Mouse (Mus musculus): ENCODE results near the gene Dchs1. TPM values are rescaled to one million over a fixed set of nuclear protein-coding genes. Genes with fewer than 3 reads are reported as not detected.

The Dchs1 gene
- polyA plus RNA-seq, 1 experiment from 2014 or later, result 17.7 TPM

GRCm38 (mm10) chr7:105715366-105715765 is 72.1 kb downstream of the Dchs1 start:
- no peak overlapping the region for H3K4me3 ChIP-seq (ENCODE audit: low read depth, low read length)
- no peaks in the 10 kb centered on the region for H3K36me3 ChIP-seq (ENCODE audit: control insufficient read depth, insufficient read depth, low read length)
- H3K4me2 ChIP-seq (replicated peaks; ENCODE audit: low read depth, low read length), result no peak overlapping the region
- WGBS, result 62% methylated on average over 3 of the region's 3 CpGs
- ATAC-seq (ENCODE audit: low FRiP score), result no peak
- H3K4me1 ChIP-seq (replicated peaks; ENCODE audit: control insufficient read depth, insufficient read depth, low read length), result no peaks in the 10 kb centered on the region
- no peaks in the 10 kb centered on the region for H3K9me3 ChIP-seq (ENCODE audit: control insufficient read depth, low read length)
- no peak overlapping the region for H3K9ac ChIP-seq (ENCODE audit: low read depth, low read length)
- H3K27me3 ChIP-seq (ENCODE audit: control insufficient read depth, insufficient read depth, low read length), result no peaks in the 10 kb centered on the region
- DNase-seq (ENCODE audit: low spot score), result no peak
- no peak overlapping the region for H3K27ac ChIP-seq (ENCODE audit: low read depth, low read length)

GRCm38 (mm10) chr7:105708733-105709132 is 78.7 kb downstream of the Dchs1 start:
- Histone ChIP-seq H3K9ac (ENCODE audit: low read depth, low read length) (no peak overlapping the region), H3K27ac (ENCODE audit: low read depth, low read length) (no peak overlapping the region), H3K36me3 (ENCODE audit: control insufficient read depth, insufficient read depth, low read length) (no peaks in the 10 kb centered on the region), H3K27me3 (ENCODE audit: control insufficient read depth, insufficient read depth, low read length) (no peaks in the 10 kb centered on the region), H3K9me3 (ENCODE audit: control insufficient read depth, low read length) (no peaks in the 10 kb centered on the region), H3K4me3 (ENCODE audit: low read depth, low read length) (no peak overlapping the region), H3K4me1 (replicated peaks; ENCODE audit: control insufficient read depth, insufficient read depth, low read length) (no peaks in the 10 kb centered on the region), H3K4me2 (replicated peaks; ENCODE audit: low read depth, low read length) (no peak overlapping the region)
- ATAC-seq (ENCODE audit: low FRiP score) (no peak), DNase-seq (ENCODE audit: low spot score) (no peak)
- WGBS, result 95% methylated on average over 5 of the region's 5 CpGs

GRCm38 (mm10) chr7:105703816-105704215 is 83.6 kb downstream of the Dchs1 start:
- ATAC-seq (ENCODE audit: low FRiP score), result no peak
- Histone ChIP-seq H3K9me3 (ENCODE audit: control insufficient read depth, low read length) (no peaks in the 10 kb centered on the region), H3K27me3 (ENCODE audit: control insufficient read depth, insufficient read depth, low read length) (no peaks in the 10 kb centered on the region), H3K36me3 (ENCODE audit: control insufficient read depth, insufficient read depth, low read length) (no peaks in the 10 kb centered on the region), H3K4me2 (replicated peaks; ENCODE audit: low read depth, low read length) (no peak overlapping the region), H3K9ac (ENCODE audit: low read depth, low read length) (no peak overlapping the region), H3K4me1 (replicated peaks; ENCODE audit: control insufficient read depth, insufficient read depth, low read length) (no peaks in the 10 kb centered on the region), H3K27ac (ENCODE audit: low read depth, low read length) (no peak overlapping the region), H3K4me3 (ENCODE audit: low read depth, low read length) (no peak overlapping the region)
- DNase-seq (ENCODE audit: low spot score), result no peak
- 84% methylated on average over 4 of the region's 4 CpGs for WGBS

DNA sequence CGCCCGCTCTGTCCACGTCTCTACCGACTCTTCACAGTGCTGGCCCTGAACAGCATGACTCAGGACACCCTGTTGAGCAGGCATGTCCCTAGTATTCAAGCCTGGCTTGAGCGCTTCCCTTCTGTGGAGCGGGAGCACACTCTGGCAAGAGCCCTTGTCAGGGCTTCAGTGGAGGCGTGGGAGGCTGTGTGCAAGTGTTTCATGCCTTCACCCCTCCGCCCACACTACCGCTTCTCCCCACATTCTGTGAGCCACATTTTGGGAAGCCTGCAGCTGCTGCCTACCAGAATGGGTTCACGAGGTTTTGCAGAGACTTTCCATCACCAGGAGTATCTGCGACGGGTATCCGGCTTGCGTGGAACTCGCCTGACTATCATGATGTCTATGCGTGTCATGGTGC is 84.3 kb downstream of the Dchs1 start:
- WGBS, result 81% methylated on average over 16 of the region's 16 CpGs
- no peak overlapping the region for H3K4me2 ChIP-seq (replicated peaks; ENCODE audit: low read depth, low read length)
- no peak for DNase-seq (ENCODE audit: low spot score)
- no peak overlapping the region for H3K9ac ChIP-seq (ENCODE audit: low read depth, low read length)
- ATAC-seq (ENCODE audit: low FRiP score), result no peak
- no peak overlapping the region for H3K27ac ChIP-seq (ENCODE audit: low read depth, low read length)
- no peaks in the 10 kb centered on the region for H3K36me3 ChIP-seq (ENCODE audit: control insufficient read depth, insufficient read depth, low read length)
- no peaks in the 10 kb centered on the region for H3K4me1 ChIP-seq (replicated peaks; ENCODE audit: control insufficient read depth, insufficient read depth, low read length)
- no peaks in the 10 kb centered on the region for H3K27me3 ChIP-seq (ENCODE audit: control insufficient read depth, insufficient read depth, low read length)
- no peak overlapping the region for H3K4me3 ChIP-seq (ENCODE audit: low read depth, low read length)
- H3K9me3 ChIP-seq (ENCODE audit: control insufficient read depth, low read length), result no peaks in the 10 kb centered on the region

Other genes starting within 250 kb of the Dchs1 start
- gene Smpd1, start 233.3 kb downstream of the Dchs1 start, polyA plus RNA-seq (2014; fragmentation: Nextera tagmentation; extraction: Ambion mirVana), result 51.2 and 52.5 TPM in 2 replicates
- gene Apbb1, start 206.0 kb downstream of the Dchs1 start, polyA plus RNA-seq (2014; fragmentation: Nextera tagmentation; extraction: Ambion mirVana), result 94.6 and 112 TPM in 2 replicates
- gene Hpx, start 187.5 kb downstream of the Dchs1 start, polyA plus RNA-seq (2014; fragmentation: Nextera tagmentation; extraction: Ambion mirVana), result not detected in 2 replicates
- gene Trim3, start 154.1 kb downstream of the Dchs1 start, polyA plus RNA-seq (2014; fragmentation: Nextera tagmentation; extraction: Ambion mirVana), result 31.2 and 34.3 TPM in 2 replicates
- gene Timm10b, start 147.6 kb downstream of the Dchs1 start, polyA plus RNA-seq (2014; fragmentation: Nextera tagmentation; extraction: Ambion mirVana), result 146 and 148 TPM in 2 replicates
- gene Arfip2, start 147.2 kb downstream of the Dchs1 start, polyA plus RNA-seq (2014; fragmentation: Nextera tagmentation; extraction: Ambion mirVana), result 69.7 and 73.2 TPM in 2 replicates
- 10.2 and 10.8 TPM in 2 replicates for gene Gm45799, start 147.1 kb downstream of the Dchs1 start, polyA plus RNA-seq (2014; fragmentation: Nextera tagmentation; extraction: Ambion mirVana)
- 0.85 and 1.2 TPM in 2 replicates for gene Dnhd1, start 136.8 kb downstream of the Dchs1 start, polyA plus RNA-seq (2014; fragmentation: Nextera tagmentation; extraction: Ambion mirVana)
- 252 and 264 TPM in 2 replicates for gene Ilk, start 51.1 kb downstream of the Dchs1 start, polyA plus RNA-seq (2014; fragmentation: Nextera tagmentation; extraction: Ambion mirVana)
- 33.1 and 44.1 TPM in 2 replicates for gene Rrp8, start 50.3 kb downstream of the Dchs1 start, polyA plus RNA-seq (2014; fragmentation: Nextera tagmentation; extraction: Ambion mirVana)
- gene Taf10, start 43.3 kb downstream of the Dchs1 start, polyA plus RNA-seq (2014; fragmentation: Nextera tagmentation; extraction: Ambion mirVana), result 175 and 191 TPM in 2 replicates
- gene Tpp1, start 35.4 kb downstream of the Dchs1 start, polyA plus RNA-seq (2014; fragmentation: Nextera tagmentation; extraction: Ambion mirVana), result 43.3 and 51.5 TPM in 2 replicates
- gene Mrpl17, start 23.4 kb upstream of the Dchs1 start, polyA plus RNA-seq (2014; fragmentation: Nextera tagmentation; extraction: Ambion mirVana), result 274 and 290 TPM in 2 replicates
- 0.17 and 0.36 TPM in 2 replicates for gene Gm4070, start 166.3 kb upstream of the Dchs1 start, polyA plus RNA-seq (2014; fragmentation: Nextera tagmentation; extraction: Ambion mirVana)

All from hindbrain, embryonic 11.5 days (tissue).